Mouse (Mus musculus) layer of hippocampus, postnatal 36 days (tissue): ENCODE measurements around the gene Cacna1c. TPM values are rescaled to one million over a fixed set of nuclear protein-coding genes. Genes with fewer than 3 reads are reported as not detected.

ENCODE experiments used
- DNase-seq, 2 experiments: peaks; one replicate each; pipeline ENCODE4 v3.0.0; 2022
- total RNA-seq, 2 experiments: library from RNA; stranded (reverse); gene quantifications; 2 replicates each; pipeline ENCODE4 v1.2.3; 2021

The Cacna1c gene
- total RNA-seq, 2 experiments from 2014 or later = 78.0 to 92.9 TPM

DNA sequence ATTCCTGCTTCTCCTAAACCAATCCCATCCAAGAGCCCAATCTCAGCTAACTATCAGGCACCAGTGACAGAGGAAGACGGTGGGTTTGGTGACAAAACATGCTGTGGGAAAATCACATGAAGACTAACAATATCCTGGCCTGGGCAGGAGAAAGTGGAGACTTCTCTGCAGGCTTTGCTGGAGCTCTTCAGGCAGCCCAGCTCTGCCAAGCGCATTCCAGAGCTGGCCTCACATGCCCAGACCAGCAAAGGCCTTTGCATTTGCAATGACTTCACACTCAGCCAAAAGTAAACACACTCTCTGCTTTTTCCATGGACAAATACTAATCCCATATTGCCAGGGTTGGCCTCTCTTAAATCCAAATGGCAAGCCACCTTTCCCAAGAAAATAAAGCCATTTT, 144.5 kb downstream of the Cacna1c start:
- DNase-seq = no peak

GRCm38 (mm10) chr6:119047340-119047739, 148.9 kb downstream of the Cacna1c start:
- DNase-seq = no peak

DNA sequence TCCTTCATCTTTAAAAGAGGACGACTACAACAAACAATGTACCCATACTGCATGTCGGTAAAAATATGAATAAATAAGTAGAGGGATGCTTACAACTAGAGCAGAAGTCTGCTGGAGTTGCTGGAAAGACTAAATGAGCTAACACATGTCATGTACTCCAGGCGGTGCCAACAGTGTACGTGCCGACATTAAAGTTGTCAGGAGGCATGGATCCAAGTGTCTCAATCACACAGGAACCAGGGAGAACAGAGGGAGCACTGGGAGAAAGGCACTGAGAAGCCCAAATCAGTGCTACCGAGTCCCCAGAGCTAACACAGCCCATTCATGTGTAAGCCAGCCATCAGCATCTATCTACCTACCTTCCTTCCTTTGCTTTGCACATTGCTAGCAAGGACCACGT, 150.7 kb downstream of the Cacna1c start:
- DNase-seq = peak; percentile 61 to 67

DNA sequence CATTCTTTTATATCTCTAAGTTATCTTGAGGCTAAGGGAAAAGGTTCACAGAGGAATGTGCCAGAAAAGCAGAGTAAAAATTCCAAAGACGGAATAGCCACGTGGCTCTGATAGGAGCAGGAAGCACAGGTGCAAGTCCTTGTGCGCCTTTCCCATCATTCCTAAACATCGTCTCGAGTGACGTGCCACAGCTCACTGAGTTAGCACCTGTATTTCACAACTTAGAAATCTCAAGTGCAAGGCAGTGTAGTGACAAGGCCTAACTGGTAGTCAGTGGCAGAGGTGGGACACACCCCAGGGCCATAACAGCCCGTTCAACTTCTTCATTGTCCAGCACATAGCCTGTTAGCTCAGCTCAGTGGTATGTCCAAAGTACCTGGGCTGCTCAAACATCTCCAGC, 152.1 kb downstream of the Cacna1c start:
- DNase-seq = no peak

GRCm38 (mm10) chr6:119042803-119043202, 153.4 kb downstream of the Cacna1c start:
- DNase-seq = no peak

DNA sequence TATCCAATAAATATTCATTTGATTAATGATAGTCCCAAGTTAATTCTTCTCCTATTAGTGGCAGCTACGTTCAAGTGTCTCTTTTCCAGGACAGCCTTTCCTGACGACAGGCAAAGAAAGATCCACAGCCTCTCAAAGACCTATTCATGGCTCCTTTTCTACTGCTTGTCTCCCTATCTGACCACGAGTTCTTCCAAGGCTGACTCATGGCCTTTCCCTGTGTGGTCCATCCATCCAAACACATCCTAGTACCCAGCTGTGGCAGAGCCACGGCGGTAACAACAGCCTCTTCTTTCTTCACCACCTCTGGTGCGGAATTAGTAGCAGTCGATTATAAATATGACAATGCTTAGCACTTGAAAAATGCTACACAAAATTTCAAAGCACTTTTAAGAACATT, 155.3 kb downstream of the Cacna1c start:
- no peak for DNase-seq

DNA sequence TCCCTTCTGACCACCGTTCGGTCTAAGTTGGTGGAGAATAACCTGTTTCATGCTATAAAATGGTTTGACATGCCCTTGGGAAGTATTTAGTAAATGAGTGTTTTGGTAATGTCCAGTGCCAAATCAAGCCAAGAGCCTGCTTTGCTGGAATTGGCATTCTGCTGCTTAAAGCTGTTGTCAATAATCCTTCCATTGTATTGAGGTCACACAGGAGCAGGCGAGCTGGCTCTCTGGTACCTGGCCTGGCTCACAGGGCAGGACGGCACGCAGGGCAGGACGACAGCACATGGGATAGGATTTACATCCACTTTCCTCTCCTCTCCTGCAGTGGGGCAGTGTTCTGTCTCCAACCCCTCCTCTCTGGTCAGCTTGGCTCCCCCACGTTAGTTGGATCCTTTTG, 156.4 kb downstream of the Cacna1c start:
- no peak for DNase-seq

DNA sequence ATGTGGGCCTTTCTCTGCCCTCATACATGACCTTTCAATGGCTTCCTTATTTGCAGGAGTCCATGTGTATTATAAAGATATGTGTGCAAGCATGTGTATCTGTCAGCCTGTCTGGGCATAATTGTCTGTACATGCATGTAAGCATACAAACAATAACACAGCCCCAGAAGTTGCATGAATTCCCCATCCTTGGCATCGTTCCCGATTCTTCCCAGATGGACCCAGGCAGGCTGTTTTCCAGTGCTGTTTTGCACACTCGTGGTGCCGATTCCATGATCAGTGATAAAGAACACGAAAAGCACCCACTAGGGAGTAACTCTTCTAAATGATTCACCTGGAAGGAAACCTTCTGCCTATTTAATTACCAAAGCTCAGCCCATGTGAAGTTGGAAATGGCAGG, 156.9 kb downstream of the Cacna1c start:
- no peak for DNase-seq

GRCm38 (mm10) chr6:119037815-119038214, 158.4 kb downstream of the Cacna1c start:
- no peak for DNase-seq

DNA sequence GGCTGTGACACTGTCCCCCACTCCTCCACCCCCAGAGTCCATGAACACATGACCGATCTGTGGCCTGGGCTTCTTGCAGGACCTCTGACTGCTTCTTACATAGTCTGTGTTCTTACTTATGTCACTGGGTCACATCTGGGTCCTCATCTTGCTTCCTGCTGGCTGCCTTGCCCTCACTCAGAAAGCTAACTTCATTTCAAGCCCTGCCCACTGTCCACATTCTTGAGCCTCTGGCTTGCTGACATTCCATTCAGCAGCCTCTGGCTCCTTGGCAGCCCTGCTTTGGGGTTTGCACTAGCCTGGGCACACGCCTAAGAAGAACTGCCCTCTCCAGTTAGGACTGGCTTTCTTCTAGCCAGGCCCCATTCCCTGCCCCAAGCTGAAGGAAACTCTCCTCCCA, 159.2 kb downstream of the Cacna1c start:
- no peak for DNase-seq

DNA sequence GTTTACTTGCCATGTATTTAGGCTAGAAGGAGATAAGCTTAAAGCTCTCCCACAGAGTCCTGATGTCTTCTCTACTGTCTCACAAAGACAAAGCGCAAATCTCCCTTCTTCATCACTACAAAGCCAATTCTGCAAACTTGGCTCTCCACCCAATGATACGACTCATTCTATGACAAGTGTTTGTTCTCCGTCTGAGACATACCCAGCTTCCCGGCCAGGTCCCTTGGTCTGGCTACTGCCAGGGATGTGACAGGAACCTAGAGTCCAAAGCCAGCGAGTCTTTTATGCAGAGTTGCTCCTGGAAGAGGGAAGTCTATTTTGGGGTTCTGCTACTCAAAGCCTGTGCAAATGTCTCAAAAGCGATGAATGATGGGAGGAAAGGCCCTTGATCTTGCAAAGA, 160.9 kb downstream of the Cacna1c start:
- DNase-seq = no peak

DNA sequence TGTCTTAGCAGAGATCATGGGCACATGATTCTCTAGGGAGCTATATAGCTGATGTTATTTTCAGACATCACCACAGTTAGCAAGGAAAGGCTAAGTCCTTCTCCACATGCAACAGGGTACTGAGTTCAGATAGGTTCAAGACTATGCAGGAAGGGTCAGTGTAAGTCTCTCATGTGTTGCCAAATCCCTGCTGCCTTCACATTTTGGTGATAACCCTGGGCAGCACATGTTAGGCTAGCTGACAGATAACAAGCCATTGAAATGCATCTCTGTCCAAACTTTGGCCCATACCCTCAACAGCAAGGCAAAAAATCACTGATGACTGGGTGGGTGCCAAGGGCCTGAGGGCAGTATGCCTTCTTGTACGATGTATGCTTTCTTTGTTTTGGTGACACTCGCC, 161.3 kb downstream of the Cacna1c start:
- no peak for DNase-seq

DNA sequence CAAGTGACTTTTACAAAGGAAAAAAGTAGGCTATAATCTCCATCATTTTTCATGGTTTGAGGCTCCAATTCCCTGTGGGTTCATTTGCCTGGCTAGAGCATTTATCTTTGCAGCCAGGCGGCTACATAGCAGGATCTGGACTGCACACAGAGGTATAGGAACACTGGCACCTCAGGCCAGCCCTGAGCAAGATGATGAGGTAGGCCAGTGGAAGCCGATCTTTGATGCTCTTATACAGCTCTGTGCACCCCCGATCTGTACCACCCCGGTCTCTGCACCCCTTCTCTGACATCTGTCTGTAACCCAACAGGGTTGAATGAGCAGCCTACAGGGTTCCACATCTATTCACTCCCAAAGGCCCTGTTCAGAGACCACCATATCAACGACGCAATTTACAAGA, 168.3 kb downstream of the Cacna1c start:
- no peak for DNase-seq

DNA sequence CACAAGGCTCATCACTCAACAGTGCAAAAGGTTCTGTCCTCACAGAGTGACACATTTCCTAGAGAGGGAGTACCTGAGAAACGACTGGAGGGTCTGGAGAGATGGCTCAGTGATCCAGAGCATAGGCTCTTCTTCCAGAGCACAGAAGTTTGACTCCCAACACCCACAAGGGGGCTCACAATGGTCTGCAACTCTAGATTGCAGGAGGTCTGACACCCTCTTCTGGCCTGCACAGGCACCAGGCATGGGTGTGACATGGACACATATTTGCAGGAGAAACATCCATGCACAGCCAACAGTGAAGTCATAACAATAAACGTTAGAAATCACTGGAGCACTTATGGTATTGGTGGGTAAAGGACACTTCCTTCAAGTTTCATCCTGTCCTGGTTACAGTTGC, 173.4 kb downstream of the Cacna1c start:
- DNase-seq = no peak

- DNase-seq = no peak
Observed at GRCm38 (mm10) chr6:119021226-119021625, 175.0 kb downstream of the Cacna1c start.

DNA sequence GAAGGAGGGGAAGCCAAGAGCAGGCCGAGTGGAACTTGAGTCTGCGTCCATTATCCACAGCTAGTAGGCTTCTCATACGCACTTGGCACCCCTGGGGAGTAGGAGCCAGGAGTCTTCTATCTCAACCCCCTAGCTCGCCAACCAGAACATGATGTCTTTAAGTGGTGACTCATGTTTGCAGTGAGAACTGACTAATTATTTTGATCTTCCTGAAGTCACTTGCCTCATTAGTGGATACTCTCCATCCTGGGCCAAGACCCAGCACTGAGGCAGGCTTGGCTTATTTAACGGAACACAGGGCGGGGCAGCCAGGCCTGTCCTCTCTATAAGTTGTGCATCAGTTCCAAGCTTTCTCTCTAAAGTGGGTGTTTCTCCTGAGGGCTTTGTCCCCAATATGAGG, 177.3 kb downstream of the Cacna1c start:
- DNase-seq = no peak

DNA sequence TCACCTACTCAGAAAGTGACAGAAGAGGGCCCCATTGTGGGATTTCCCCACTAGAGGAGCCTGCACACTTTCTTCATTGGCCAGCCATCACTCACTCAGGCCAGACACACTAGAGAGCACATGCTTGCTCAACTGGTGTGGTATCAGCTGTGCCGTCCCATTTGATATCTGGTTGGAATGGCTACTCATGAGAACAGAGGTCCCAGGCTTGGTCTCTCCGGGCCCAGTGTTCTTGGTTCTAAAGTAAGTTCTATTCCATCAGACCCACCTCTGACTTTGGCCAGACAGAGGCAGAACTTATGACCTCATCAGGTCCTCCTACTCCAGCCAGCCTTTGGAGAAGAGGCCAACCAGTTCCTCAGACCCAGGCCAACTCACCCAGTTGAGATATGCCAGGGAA, 178.0 kb downstream of the Cacna1c start:
- DNase-seq = no peak

- DNase-seq = no peak
Observed at GRCm38 (mm10) chr6:119017498-119017897, 178.7 kb downstream of the Cacna1c start.

DNA sequence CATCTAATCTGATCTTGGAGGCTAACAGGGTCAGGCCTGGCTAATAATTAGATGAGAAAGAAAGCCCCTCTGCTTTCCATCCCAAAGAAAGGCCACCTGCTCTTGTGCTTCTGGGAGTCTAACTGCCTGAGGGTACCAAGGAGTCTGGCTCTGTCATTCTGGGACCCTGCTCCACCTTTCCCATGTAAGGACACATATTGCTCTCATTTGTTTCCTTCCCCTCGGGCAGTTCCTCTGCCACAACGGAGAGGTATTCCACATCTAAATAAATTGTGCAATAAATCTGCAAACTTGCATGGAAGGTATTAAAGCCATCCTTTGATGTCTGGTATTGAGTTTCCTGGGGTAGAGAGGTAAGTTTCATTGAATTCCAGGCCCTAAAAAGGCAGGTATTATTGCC, 180.9 kb downstream of the Cacna1c start:
- no peak for DNase-seq

DNA sequence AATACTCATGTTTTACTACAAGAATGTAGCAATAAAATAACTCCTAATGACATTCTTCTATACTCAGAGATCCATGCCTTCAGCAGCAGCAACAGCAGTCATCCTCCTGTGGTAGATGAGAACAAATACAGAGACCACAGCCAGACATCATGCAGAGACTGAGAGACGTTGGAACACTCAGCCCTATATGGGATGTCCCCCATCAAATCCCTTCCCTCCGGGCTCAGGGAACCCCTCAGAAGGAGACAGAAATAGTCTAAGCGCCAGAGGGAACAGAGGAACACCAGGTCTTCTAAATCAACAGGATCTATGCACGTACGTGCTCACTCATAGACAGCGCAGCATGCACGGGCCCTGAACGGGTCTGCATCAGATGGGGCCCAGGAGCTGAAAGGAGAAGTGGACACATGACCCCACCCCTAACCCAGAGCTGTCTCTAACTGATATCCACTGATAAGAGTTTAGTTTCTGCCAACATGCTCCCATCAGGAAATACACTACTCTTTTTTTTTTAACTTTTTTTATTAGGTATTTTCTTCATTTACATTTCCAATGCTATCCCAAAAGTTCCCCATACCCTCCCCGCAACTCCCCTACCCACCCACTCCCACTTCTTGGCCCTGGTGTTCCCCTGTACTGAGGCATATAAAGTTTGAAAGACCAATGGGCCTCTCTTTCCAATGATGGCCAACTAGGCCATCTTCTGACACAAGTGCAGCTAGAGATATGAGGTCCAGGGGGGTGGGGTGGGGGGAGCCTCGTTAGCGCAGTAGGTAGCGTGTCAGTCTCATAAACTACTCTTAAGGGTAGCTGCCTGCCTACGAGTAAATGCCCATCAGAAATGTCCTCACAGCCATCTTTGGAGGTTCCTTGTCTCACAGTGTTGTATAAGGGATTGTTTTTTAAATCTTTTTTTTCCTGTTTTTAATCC, 182.8 kb downstream of the Cacna1c start:
- DNase-seq = no peak

DNA sequence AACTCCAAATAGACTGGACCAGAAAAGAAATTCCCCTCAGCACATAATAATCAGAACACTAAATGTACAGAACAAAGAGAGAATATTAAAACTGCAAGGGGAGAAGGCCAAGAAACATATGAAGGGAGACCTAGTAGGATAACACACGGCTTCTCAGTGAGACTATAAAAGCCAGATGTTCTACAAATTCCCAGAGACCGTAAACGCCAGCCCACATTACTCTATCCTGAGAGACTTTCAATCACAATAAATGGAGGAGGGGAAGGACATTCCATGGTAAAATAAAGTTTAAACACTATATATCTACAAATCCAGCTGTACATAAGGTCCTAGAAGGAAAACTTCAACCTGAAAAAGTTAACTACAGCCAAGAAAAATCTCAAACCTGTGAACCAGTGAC, 185.3 kb downstream of the Cacna1c start:
- DNase-seq = no peak

- DNase-seq = no peak
Observed at GRCm38 (mm10) chr6:119009526-119009925, 186.7 kb downstream of the Cacna1c start.

DNA sequence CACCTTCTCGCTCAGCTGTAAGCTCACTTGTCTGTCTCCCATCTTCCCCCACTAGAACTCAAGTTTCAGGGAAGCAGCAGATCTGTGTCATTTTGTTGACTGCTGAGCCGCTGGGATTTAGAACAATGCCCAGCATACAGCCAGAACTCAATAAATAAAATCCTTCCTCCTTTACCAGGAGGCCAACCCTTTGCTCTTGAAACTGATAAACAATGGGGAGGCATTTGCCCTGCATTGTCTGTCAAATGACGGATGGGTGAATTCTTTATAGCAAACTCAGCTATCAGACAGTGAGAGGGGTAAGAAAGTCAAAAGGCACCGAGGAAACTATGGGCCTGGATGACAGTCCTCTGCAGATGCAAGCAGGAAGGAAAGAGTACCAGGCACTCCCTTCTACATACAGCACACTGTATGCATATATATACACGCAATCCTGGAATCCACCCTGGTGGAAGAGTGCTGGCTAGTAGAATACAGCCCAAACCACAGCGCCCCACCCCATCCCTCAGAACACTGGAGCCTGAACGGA, 187.5 kb downstream of the Cacna1c start:
- no peak for DNase-seq

- no peak for DNase-seq
Observed at GRCm38 (mm10) chr6:119004596-119004995, 191.6 kb downstream of the Cacna1c start.
